Mouse (Mus musculus) embryonic facial prominence, embryonic 14.5 days (tissue): ENCODE results near the gene Ctsd. TPM values are rescaled to one million over a fixed set of nuclear protein-coding genes. Genes with fewer than 3 reads are reported as not detected.
"Not testable (repeated sequence)": the region's sequence is repeated elsewhere in the genome, so short reads cannot be mapped to it uniquely, and the experiment has no call there.

Experiments used
- ATAC-seq: fragments of 200-750 bp; cut with Nextera tagmentation; 2 replicates; pipeline ENCODE4 v1.8.0; 2017; ENCODE audit warnings: low read depth, moderate number of reproducible peaks, moderate TSS enrichment
- DNase-seq: peaks from one replicate; pipeline ENCODE4 v3.0.0-alpha.2; 2015; ENCODE audit warnings: low spot score
- H3K27ac ChIP-seq: fragments of 300-500 bp; sonication (generic); replicated peaks from 2 replicates; pipeline ENCODE4 v1.5.1; 2014; ENCODE audit warnings: low read depth, mild to moderate bottlenecking, low read length, moderate library complexity
- H3K27me3 ChIP-seq: fragments of 300-500 bp; sonication (generic); replicated peaks from 2 replicates; pipeline ENCODE4 v1.6.1; 2014; ENCODE audit warnings: low read length; ENCODE audit not compliant: control insufficient read depth, insufficient read depth
- H3K36me3 ChIP-seq: fragments of 300-500 bp; sonication (generic); 2 replicates; pipeline ENCODE4 v1.6.1; 2014; ENCODE audit warnings: low read length, mixed read lengths; ENCODE audit not compliant: control insufficient read depth, insufficient read depth
- H3K4me1 ChIP-seq: fragments of 300-500 bp; sonication (generic); 2 replicates; pipeline ENCODE4 v1.6.1; 2014; ENCODE audit warnings: antibody characterized with exemption, low read length; ENCODE audit not compliant: control insufficient read depth, insufficient read depth
- H3K4me2 ChIP-seq: fragments of 300-500 bp; sonication (generic); 2 replicates; pipeline ENCODE4 v1.6.1; 2014; ENCODE audit warnings: low read depth, mild to moderate bottlenecking, low read length, moderate library complexity, mixed read lengths
- H3K4me3 ChIP-seq: fragments of 300-500 bp; sonication (generic); 2 replicates; pipeline ENCODE4 v1.5.1; 2014; ENCODE audit warnings: low read depth, mild to moderate bottlenecking, low read length
- H3K9ac ChIP-seq: fragments of 300-500 bp; sonication (generic); 2 replicates; pipeline ENCODE4 v1.6.1; 2014; ENCODE audit warnings: low read depth, mild to moderate bottlenecking, low read length, moderate library complexity, mixed read lengths
- H3K9me3 ChIP-seq: fragments of 300-500 bp; sonication (generic); 2 replicates; pipeline ENCODE4 v1.6.1; 2016; ENCODE audit warnings: low read length; ENCODE audit not compliant: control insufficient read depth
- WGBS: fragments of 180-500 bp; shearing (Covaris S2); extraction: QIAGEN DNeasy Blood & Tissue Kit; methylation state at CpG from one replicate; pipeline ENCODE4 v1.1.7; 2014; 5-methylcytosine and 5-hydroxymethylcytosine counted together
- polyA plus RNA-seq: library from polyadenylated mRNA; unstranded; fragments of >200 nt; fragmentation: Nextera tagmentation; extraction: Ambion mirVana; gene quantifications from 2 replicates; pipeline ENCODE4 v1.2.1, GENCODE M21; 2014

Ctsd gene
- polyA plus RNA-seq, 1 experiment from 2014 or later: 342 TPM

GRCm38 (mm10) chr7:142408686-142409085, 20.8 kb upstream of the Ctsd start:
- Histone ChIP-seq H3K27ac (no peak overlapping the region), H3K9ac (no peak overlapping the region), H3K4me2 (no peak overlapping the region), H3K9me3 (no peaks in the 10 kb centered on the region), H3K4me1 (no peaks in the 10 kb centered on the region), H3K36me3 (no peaks in the 10 kb centered on the region), H3K4me3 (no peak overlapping the region), H3K27me3 (no peaks in the 10 kb centered on the region)
- DNase-seq (no peak), ATAC-seq (no peak)
- 90% methylated on average over 8 of the region's 8 CpGs for WGBS

GRCm38 (mm10) chr7:142407935-142408334, 20.1 kb upstream of the Ctsd start:
- H3K9me3 ChIP-seq: no peaks in the 10 kb centered on the region
- H3K27me3 ChIP-seq: no peaks in the 10 kb centered on the region
- no peak overlapping the region for H3K4me2 ChIP-seq
- no peaks in the 10 kb centered on the region for H3K36me3 ChIP-seq
- no peak for ATAC-seq
- WGBS: 62% methylated on average over 4 of the region's 4 CpGs
- no peaks in the 10 kb centered on the region for H3K4me1 ChIP-seq
- no peak overlapping the region for H3K27ac ChIP-seq
- H3K4me3 ChIP-seq: no peak overlapping the region
- DNase-seq: no peak
- no peak overlapping the region for H3K9ac ChIP-seq

- H3K9me3 ChIP-seq, H3K36me3 ChIP-seq, DNase-seq, H3K9ac ChIP-seq, H3K27ac ChIP-seq, H3K4me3 ChIP-seq, ATAC-seq, H3K27me3 ChIP-seq, H3K4me2 ChIP-seq, H3K4me1 ChIP-seq: not testable (repeated sequence)
- 87% methylated on average over 5 of the region's 5 CpGs for WGBS
Measured at GRCm38 (mm10) chr7:142405134-142405533, 17.3 kb upstream of the Ctsd start.

GRCm38 (mm10) chr7:142403591-142403990, 15.8 kb upstream of the Ctsd start:
- H3K27me3 ChIP-seq: no peaks in the 10 kb centered on the region
- WGBS: 78% methylated on average over 4 of the region's 4 CpGs
- no peak overlapping the region for H3K4me2 ChIP-seq
- ATAC-seq (no peak), DNase-seq (no peak)
- no peak overlapping the region for H3K27ac ChIP-seq
- no peaks in the 10 kb centered on the region for H3K9me3 ChIP-seq
- no peak overlapping the region for H3K9ac ChIP-seq
- H3K36me3 ChIP-seq: no peaks in the 10 kb centered on the region
- no peaks in the 10 kb centered on the region for H3K4me1 ChIP-seq
- no peak overlapping the region for H3K4me3 ChIP-seq

- WGBS: 37% methylated on average over 7 of the region's 7 CpGs
- no peak overlapping the region for H3K27ac ChIP-seq
Measured at GRCm38 (mm10) chr7:142400750-142401142, 12.9 kb upstream of the Ctsd start.

GRCm38 (mm10) chr7:142400112-142400749, 12.4 kb upstream of the Ctsd start:
- H3K4me2 ChIP-seq: no peak overlapping the region
- peak; percentile 3; the same call in 1 of the 2 replicates for ATAC-seq
- H3K9ac ChIP-seq: no peak overlapping the region
- H3K27me3 ChIP-seq: no peaks in the 10 kb centered on the region
- H3K27ac ChIP-seq: no peak overlapping the region
- no peak for DNase-seq
- H3K36me3 ChIP-seq: no peaks in the 10 kb centered on the region
- H3K4me1 ChIP-seq: no peaks in the 10 kb centered on the region
- WGBS: 64% methylated on average over 7 of the region's 7 CpGs
- no peaks in the 10 kb centered on the region for H3K9me3 ChIP-seq
- no peak overlapping the region for H3K4me3 ChIP-seq

More at GRCm38 (mm10) chr7:142400750-142401142, 12.9 kb upstream of the Ctsd start:
- ATAC-seq (peak; percentile 81), DNase-seq (peak; percentile 59)
- Histone ChIP-seq H3K4me2 (no peak overlapping the region), H3K9ac (no peak overlapping the region), H3K36me3 (no peaks in the 10 kb centered on the region), H3K9me3 (no peaks in the 10 kb centered on the region), H3K27me3 (no peaks in the 10 kb centered on the region), H3K4me3 (no peak overlapping the region), H3K4me1 (no peaks in the 10 kb centered on the region)

GRCm38 (mm10) chr7:142399250-142399649, 11.4 kb upstream of the Ctsd start:
- DNase-seq: no peak
- 48% methylated on average over 1 of the region's 1 CpGs for WGBS
- H3K9ac ChIP-seq: no peak overlapping the region

GRCm38 (mm10) chr7:142398052-142398451, 10.2 kb upstream of the Ctsd start:
- 38% methylated on average over 2 of the region's 2 CpGs for WGBS
- no peak overlapping the region for H3K9ac ChIP-seq
- H3K9me3 ChIP-seq: no peaks in the 10 kb centered on the region
- H3K4me2 ChIP-seq: no peak overlapping the region
- no peak overlapping the region for H3K4me3 ChIP-seq
- H3K27me3 ChIP-seq: no peaks in the 10 kb centered on the region
- DNase-seq (peak; percentile 45), ATAC-seq (no peak)
- no peak overlapping the region for H3K27ac ChIP-seq
- no peaks in the 10 kb centered on the region for H3K4me1 ChIP-seq
- no peaks in the 10 kb centered on the region for H3K36me3 ChIP-seq

More at GRCm38 (mm10) chr7:142399250-142399649, 11.4 kb upstream of the Ctsd start:
- H3K4me3 ChIP-seq: no peak overlapping the region
- no peaks in the 10 kb centered on the region for H3K9me3 ChIP-seq
- H3K36me3 ChIP-seq: no peaks in the 10 kb centered on the region
- no peak overlapping the region for H3K4me2 ChIP-seq
- no peak for ATAC-seq
- no peaks in the 10 kb centered on the region for H3K4me1 ChIP-seq
- H3K27me3 ChIP-seq: no peaks in the 10 kb centered on the region
- no peak overlapping the region for H3K27ac ChIP-seq

- ATAC-seq (no peak), DNase-seq (no peak)
- Histone ChIP-seq H3K27me3 (no peaks in the 10 kb centered on the region), H3K4me1 (no peaks in the 10 kb centered on the region), H3K36me3 (no peaks in the 10 kb centered on the region), H3K4me2 (no peak overlapping the region), H3K4me3 (no peak overlapping the region), H3K27ac (no peak overlapping the region), H3K9me3 (no peaks in the 10 kb centered on the region), H3K9ac (no peak overlapping the region)
- WGBS: 87% methylated on average over 1 of the region's 1 CpGs
Measured at GRCm38 (mm10) chr7:142396611-142397010, 8.8 kb upstream of the Ctsd start.
